ENCODE assay signal across 15 mouse cellular contexts in the genomic region with DNA sequence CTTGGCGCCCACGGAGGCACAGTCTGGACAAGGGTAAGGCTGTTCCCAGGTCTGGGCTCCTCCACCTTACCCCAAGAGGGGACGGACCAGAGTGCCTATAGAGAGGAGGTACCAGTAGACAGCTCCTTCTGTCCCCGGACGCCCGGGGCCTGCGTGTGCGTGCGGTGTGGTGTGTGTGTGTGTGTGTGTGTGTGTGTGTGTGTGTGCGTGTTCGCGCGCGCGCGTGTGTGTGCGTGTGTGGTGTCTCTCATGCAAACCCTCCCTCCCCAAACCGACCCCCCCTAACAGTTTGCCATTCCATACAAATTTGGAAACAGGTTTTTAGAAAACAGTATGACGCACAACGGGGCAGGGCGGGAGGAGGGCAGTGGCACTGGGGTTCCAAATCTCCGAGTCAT. TPM values are rescaled to one million over a fixed set of nuclear protein-coding genes. Genes with fewer than 3 reads are reported as not detected.
DNase-seq lines count a peak whose midpoint lies in the region; ATAC-seq and TF ChIP-seq lines count a peak whose summit lies in the region.
"Had no signal": no experiment of that assay in that cellular context is flagged by ENCODE, and none has a peak within 500 bp of the region (broad histone marks: within the 10 kb centered on the region; RNA-seq: fewer than 3 reads in every experiment).

No protein-coding gene starts in this region.

- no peaks in the 10 kb centered on the region for H3K9me3 ChIP-seq in midbrain, embryonic 10.5 days (replicated peaks)
- H3K9me3 ChIP-seq in midbrain, postnatal 0 days (ENCODE audit: low read length): no peaks in the 10 kb centered on the region
- no peaks in the 10 kb centered on the region for H3K9me3 ChIP-seq in embryonic facial prominence, embryonic 12.5 days
- H3K9me3 ChIP-seq in hindbrain, embryonic 15.5 days: no peaks in the 10 kb centered on the region
- no peaks in the 10 kb centered on the region for H3K9me3 ChIP-seq in neural tube, embryonic 15.5 days (replicated peaks)
- no peaks in the 10 kb centered on the region for H3K9me3 ChIP-seq in intestine, embryonic 16.5 days (ENCODE audit: control insufficient read depth, low read length)
- H3K9me3 ChIP-seq: heart, embryonic 13.5 days; limb, embryonic 12.5 days had no signal

- H3K4me3 ChIP-seq in midbrain, embryonic 10.5 days: no peak overlapping the region
- H3K4me3 ChIP-seq in midbrain, postnatal 0 days (ENCODE audit: low read depth, low read length): no peak overlapping the region
- H3K4me3 ChIP-seq in embryonic facial prominence, embryonic 12.5 days: no peak overlapping the region
- peak overlapping the region; percentile 46 for H3K4me3 ChIP-seq in hindbrain, embryonic 15.5 days
- peak overlapping the region; percentile 19 for H3K4me3 ChIP-seq in neural tube, embryonic 15.5 days (replicated peaks)
- no peak overlapping the region for H3K4me3 ChIP-seq in intestine, embryonic 16.5 days (ENCODE audit: low read length)
- H3K4me3 ChIP-seq: heart, embryonic 13.5 days; limb, embryonic 12.5 days had no signal

- ATAC-seq in midbrain, postnatal 0 days (ENCODE audit: low FRiP score): no peak
- peak; percentile 54; the same call in 1 of the 2 replicates for ATAC-seq in embryonic facial prominence, embryonic 12.5 days (ENCODE audit: insufficient number of reproducible peaks, insufficient read depth, low FRiP score, low TSS enrichment)
- no peak for ATAC-seq in hindbrain, embryonic 15.5 days (ENCODE audit: low FRiP score, low read depth)
- no peak for ATAC-seq in neural tube, embryonic 15.5 days (ENCODE audit: low FRiP score)
- no peak for ATAC-seq in intestine, embryonic 16.5 days
- ATAC-seq: CD4-positive, CD25-positive, alpha-beta regulatory T cell, adult 4 months; liver, postnatal 0 days had no signal

- 2% methylated on average over 22 of the region's 22 CpGs for WGBS in midbrain, embryonic 10.5 days
- WGBS in midbrain, postnatal 0 days: 2% methylated on average over 17 of the region's 22 CpGs
- 4% methylated on average over 21 of the region's 22 CpGs for WGBS in embryonic facial prominence, embryonic 12.5 days
- 2% methylated on average over 20 of the region's 22 CpGs for WGBS in hindbrain, embryonic 15.5 days
- 3% methylated on average over 22 of the region's 22 CpGs for WGBS in neural tube, embryonic 15.5 days
- WGBS in intestine, embryonic 16.5 days: 1% methylated on average over 22 of the region's 22 CpGs

- H3K9ac ChIP-seq in midbrain, postnatal 0 days (replicated peaks; ENCODE audit: low read length, poor library complexity, severe bottlenecking): no peak overlapping the region
- no peak overlapping the region for H3K9ac ChIP-seq in embryonic facial prominence, embryonic 12.5 days
- no peak overlapping the region for H3K9ac ChIP-seq in hindbrain, embryonic 15.5 days
- H3K9ac ChIP-seq in neural tube, embryonic 15.5 days (replicated peaks): no peak overlapping the region; the same call in 1 of the 2 replicates
- H3K9ac ChIP-seq in intestine, embryonic 16.5 days (ENCODE audit: low read depth, low read length): no peak overlapping the region
- H3K9ac ChIP-seq: heart, embryonic 13.5 days; limb, embryonic 12.5 days; liver, postnatal 0 days had no signal

- H3K36me3 ChIP-seq in midbrain, embryonic 10.5 days: no peaks in the 10 kb centered on the region
- H3K36me3 ChIP-seq in midbrain, postnatal 0 days (ENCODE audit: insufficient read depth, low read length): no peaks in the 10 kb centered on the region
- no peaks in the 10 kb centered on the region for H3K36me3 ChIP-seq in embryonic facial prominence, embryonic 12.5 days
- no peaks in the 10 kb centered on the region for H3K36me3 ChIP-seq in hindbrain, embryonic 15.5 days
- no peaks in the 10 kb centered on the region for H3K36me3 ChIP-seq in neural tube, embryonic 15.5 days
- H3K36me3 ChIP-seq in intestine, embryonic 16.5 days (ENCODE audit: control insufficient read depth, insufficient read depth, low read length): no peaks in the 10 kb centered on the region
- H3K36me3 ChIP-seq: heart, embryonic 13.5 days; limb, embryonic 12.5 days had no signal

- no peak overlapping the region for H3K27ac ChIP-seq in midbrain, embryonic 10.5 days (replicated peaks)
- no peak overlapping the region for H3K27ac ChIP-seq in midbrain, postnatal 0 days (ENCODE audit: low read depth, low read length)
- no peak overlapping the region for H3K27ac ChIP-seq in embryonic facial prominence, embryonic 12.5 days
- H3K27ac ChIP-seq in hindbrain, embryonic 15.5 days (replicated peaks): peak overlapping the region; percentile 87
- H3K27ac ChIP-seq in neural tube, embryonic 15.5 days (replicated peaks): no peak overlapping the region; the same call in 1 of the 2 replicates
- H3K27ac ChIP-seq in intestine, embryonic 16.5 days (ENCODE audit: low read length): no peak overlapping the region
- H3K27ac ChIP-seq: heart, embryonic 13.5 days; limb, embryonic 12.5 days had no signal

- no peak overlapping the region for H3K4me2 ChIP-seq in midbrain, postnatal 0 days (ENCODE audit: low read depth, low read length, poor library complexity, severe bottlenecking)
- H3K4me2 ChIP-seq in embryonic facial prominence, embryonic 12.5 days (replicated peaks): no peak overlapping the region
- H3K4me2 ChIP-seq in hindbrain, embryonic 15.5 days: peak overlapping the region; percentile 55
- peak overlapping the region; percentile 47 for H3K4me2 ChIP-seq in neural tube, embryonic 15.5 days
- no peak overlapping the region for H3K4me2 ChIP-seq in intestine, embryonic 16.5 days (ENCODE audit: low read depth, low read length)
- H3K4me2 ChIP-seq: heart, embryonic 13.5 days; limb, embryonic 12.5 days had no signal

- H3K4me1 ChIP-seq in midbrain, embryonic 10.5 days: peaks cover 37% of the 10 kb centered on the region
- H3K4me1 ChIP-seq in midbrain, postnatal 0 days (ENCODE audit: insufficient read depth, low read length): no peaks in the 10 kb centered on the region; the same call in 1 of the 2 replicates
- peaks cover 21% of the 10 kb centered on the region for H3K4me1 ChIP-seq in embryonic facial prominence, embryonic 12.5 days
- H3K4me1 ChIP-seq in hindbrain, embryonic 15.5 days (replicated peaks): peaks cover 31% of the 10 kb centered on the region
- H3K4me1 ChIP-seq in neural tube, embryonic 15.5 days: peaks cover 31% of the 10 kb centered on the region
- H3K4me1 ChIP-seq in intestine, embryonic 16.5 days (ENCODE audit: control insufficient read depth, insufficient read depth, low read length): peaks cover 20% of the 10 kb centered on the region

- TF ChIP-seq CTCF in midbrain, postnatal 0 days (IDR thresholded peaks at IDR 0.05): no peak

- peak; percentile 17 for DNase-seq in midbrain, embryonic 10.5 days (ENCODE audit: low spot score)
- DNase-seq in midbrain, postnatal 0 days (ENCODE audit: low spot score): no peak
- DNase-seq in c-Kit-positive CD71-positive TER-119-positive erythroid progenitor cells, embryonic 14.5 days (ENCODE audit: low spot score): no peak
- DNase-seq: gastrocnemius, postnatal 25 days; kidney, postnatal 14 days; liver, postnatal 0 days; thymus, postnatal 14 days had no signal

- peaks cover 100% of the 10 kb centered on the region for H3K27me3 ChIP-seq in midbrain, embryonic 10.5 days (ENCODE audit: low read depth, poor library complexity, severe bottlenecking)
- H3K27me3 ChIP-seq in midbrain, postnatal 0 days (ENCODE audit: insufficient read depth, low read length): peaks cover 93% of the 10 kb centered on the region
- H3K27me3 ChIP-seq in embryonic facial prominence, embryonic 12.5 days: peaks cover 97% of the 10 kb centered on the region
- peaks cover 76% of the 10 kb centered on the region for H3K27me3 ChIP-seq in hindbrain, embryonic 15.5 days
- peaks cover 95% of the 10 kb centered on the region for H3K27me3 ChIP-seq in neural tube, embryonic 15.5 days (replicated peaks)
- H3K27me3 ChIP-seq in intestine, embryonic 16.5 days (replicated peaks; ENCODE audit: control insufficient read depth, insufficient read depth, low read length): peaks cover 98% of the 10 kb centered on the region

RNA-seq across cellular contexts. Expression of a gene that starts 3.6 kb away (rescaled TPM):
- 0.05 and 0.09 TPM in 2 replicates for polyA plus RNA-seq in midbrain, embryonic 10.5 days (2016; fragmentation: Nextera tagmentation; extraction: Ambion mirVana)
- total RNA-seq in midbrain, postnatal 0 days (2014; rRNA removed): 11.6 and 24.4 TPM in 2 replicates
- 2.1 and 3.3 TPM in 2 replicates for polyA plus RNA-seq in midbrain, postnatal 0 days (2015; fragmentation: Nextera tagmentation; extraction: Ambion mirVana)
- polyA plus RNA-seq in embryonic facial prominence, embryonic 12.5 days (2016; fragmentation: Nextera tagmentation; extraction: Ambion mirVana): 0.27 and 0.61 TPM in 2 replicates
- polyA plus RNA-seq in hindbrain, embryonic 15.5 days (2015; fragmentation: Nextera tagmentation; extraction: Ambion mirVana): 20.9 and 28.6 TPM in 2 replicates
- polyA plus RNA-seq in neural tube, embryonic 15.5 days (2015; fragmentation: Nextera tagmentation; extraction: Ambion mirVana): 13.7 and 16.3 TPM in 2 replicates
- 0.05 TPM in 1 of 2 replicates, not detected in the other for polyA plus RNA-seq in intestine, embryonic 16.5 days (2015; fragmentation: Nextera tagmentation; extraction: Ambion mirVana)
- total RNA-seq: gastrocnemius, postnatal 25 days; megakaryocyte, adult 5-6 weeks had no signal
- polyA plus RNA-seq: CD4-positive, CD25-positive, alpha-beta regulatory T cell, adult 4 months; heart, embryonic 13.5 days; liver, postnatal 0 days had no signal

RNA-seq across cellular contexts. Expression of a gene that starts 22.4 kb away (rescaled TPM):
- 1.0 and 1.6 TPM in 2 replicates for polyA plus RNA-seq in midbrain, embryonic 10.5 days (2016; fragmentation: Nextera tagmentation; extraction: Ambion mirVana)
- 1.8 and 5.0 TPM in 2 replicates for total RNA-seq in midbrain, postnatal 0 days (2014; rRNA removed)
- polyA plus RNA-seq in midbrain, postnatal 0 days (2015; fragmentation: Nextera tagmentation; extraction: Ambion mirVana): 4.2 and 5.3 TPM in 2 replicates
- polyA plus RNA-seq in embryonic facial prominence, embryonic 12.5 days (2016; fragmentation: Nextera tagmentation; extraction: Ambion mirVana): 0.39 and 1.0 TPM in 2 replicates
- 6.1 and 6.9 TPM in 2 replicates for polyA plus RNA-seq in hindbrain, embryonic 15.5 days (2015; fragmentation: Nextera tagmentation; extraction: Ambion mirVana)
- 2.5 and 3.7 TPM in 2 replicates for polyA plus RNA-seq in neural tube, embryonic 15.5 days (2015; fragmentation: Nextera tagmentation; extraction: Ambion mirVana)
- 91.7 and 92.3 TPM in 2 replicates for polyA plus RNA-seq in intestine, embryonic 16.5 days (2015; fragmentation: Nextera tagmentation; extraction: Ambion mirVana)
- total RNA-seq: megakaryocyte, adult 5-6 weeks had no signal
- polyA plus RNA-seq: CD4-positive, CD25-positive, alpha-beta regulatory T cell, adult 4 months had no signal

RNA-seq across cellular contexts. Expression of a gene that starts 32.3 kb away (rescaled TPM):
- polyA plus RNA-seq in midbrain, embryonic 10.5 days (2016; fragmentation: Nextera tagmentation; extraction: Ambion mirVana): 54.5 and 55.6 TPM in 2 replicates
- total RNA-seq in midbrain, postnatal 0 days (2014; rRNA removed): 31.2 and 56.1 TPM in 2 replicates
- polyA plus RNA-seq in midbrain, postnatal 0 days (2015; fragmentation: Nextera tagmentation; extraction: Ambion mirVana): 23.8 and 28.2 TPM in 2 replicates
- polyA plus RNA-seq in embryonic facial prominence, embryonic 12.5 days (2016; fragmentation: Nextera tagmentation; extraction: Ambion mirVana): 39.6 and 47.6 TPM in 2 replicates
- polyA plus RNA-seq in hindbrain, embryonic 15.5 days (2015; fragmentation: Nextera tagmentation; extraction: Ambion mirVana): 36.5 and 40.3 TPM in 2 replicates
- polyA plus RNA-seq in neural tube, embryonic 15.5 days (2015; fragmentation: Nextera tagmentation; extraction: Ambion mirVana): 31.6 and 37.6 TPM in 2 replicates
- polyA plus RNA-seq in intestine, embryonic 16.5 days (2015; fragmentation: Nextera tagmentation; extraction: Ambion mirVana): 44.8 and 44.9 TPM in 2 replicates

RNA-seq across cellular contexts. Expression of a gene that starts 57.8 kb away (rescaled TPM):
- 0.19 TPM in 1 of 2 replicates, not detected in the other for polyA plus RNA-seq in midbrain, embryonic 10.5 days (2016; fragmentation: Nextera tagmentation; extraction: Ambion mirVana)
- not detected in 2 replicates for total RNA-seq in midbrain, postnatal 0 days (2014; rRNA removed)
- not detected in 2 replicates for polyA plus RNA-seq in midbrain, postnatal 0 days (2015; fragmentation: Nextera tagmentation; extraction: Ambion mirVana)
- 1.5 and 1.7 TPM in 2 replicates for polyA plus RNA-seq in embryonic facial prominence, embryonic 12.5 days (2016; fragmentation: Nextera tagmentation; extraction: Ambion mirVana)
- polyA plus RNA-seq in hindbrain, embryonic 15.5 days (2015; fragmentation: Nextera tagmentation; extraction: Ambion mirVana): 0.39 TPM in 1 of 2 replicates, not detected in the other
- 1.4 and 1.7 TPM in 2 replicates for polyA plus RNA-seq in neural tube, embryonic 15.5 days (2015; fragmentation: Nextera tagmentation; extraction: Ambion mirVana)
- polyA plus RNA-seq in intestine, embryonic 16.5 days (2015; fragmentation: Nextera tagmentation; extraction: Ambion mirVana): 0.28 TPM in 1 of 2 replicates, not detected in the other
- total RNA-seq: megakaryocyte, adult 5-6 weeks had no signal
- polyA plus RNA-seq: CD4-positive, CD25-positive, alpha-beta regulatory T cell, adult 4 months had no signal

Comparison
In these comparisons a context has a peak if more than half of its experiments do, and no peak if none do; other contexts are left out.
1. H3K4me3 ChIP-seq: peak in hindbrain, embryonic 15.5 days (single experiment) and neural tube, embryonic 15.5 days (single experiment); none in midbrain, embryonic 10.5 days (single experiment), midbrain, postnatal 0 days (single experiment), embryonic facial prominence, embryonic 12.5 days (single experiment) and intestine, embryonic 16.5 days (single experiment).
2. H3K4me2 ChIP-seq: peak in hindbrain, embryonic 15.5 days (single experiment) and neural tube, embryonic 15.5 days (single experiment); none in midbrain, postnatal 0 days (single experiment), embryonic facial prominence, embryonic 12.5 days (single experiment) and intestine, embryonic 16.5 days (single experiment).
3. RNA of a gene that starts 22.4 kb away (polyA plus RNA-seq): 91.7 to 92.3 TPM in intestine, embryonic 16.5 days; 6.1 to 6.9 TPM in hindbrain, embryonic 15.5 days, 4.2 to 5.3 TPM in midbrain, postnatal 0 days, 2.5 to 3.7 TPM in neural tube, embryonic 15.5 days, 1.0 to 1.6 TPM in midbrain, embryonic 10.5 days and 0.39 to 1.0 TPM in embryonic facial prominence, embryonic 12.5 days; every median in the first group is over 10 times any median in the second.